Mouse (Mus musculus) thymus, postnatal 14 days (tissue): Measurements from ENCODE around the gene Rab4b.

Experiments used
- DNase-seq: peaks from one replicate; pipeline ENCODE4 v3.0.0; 2021

The Rab4b gene

DNA sequence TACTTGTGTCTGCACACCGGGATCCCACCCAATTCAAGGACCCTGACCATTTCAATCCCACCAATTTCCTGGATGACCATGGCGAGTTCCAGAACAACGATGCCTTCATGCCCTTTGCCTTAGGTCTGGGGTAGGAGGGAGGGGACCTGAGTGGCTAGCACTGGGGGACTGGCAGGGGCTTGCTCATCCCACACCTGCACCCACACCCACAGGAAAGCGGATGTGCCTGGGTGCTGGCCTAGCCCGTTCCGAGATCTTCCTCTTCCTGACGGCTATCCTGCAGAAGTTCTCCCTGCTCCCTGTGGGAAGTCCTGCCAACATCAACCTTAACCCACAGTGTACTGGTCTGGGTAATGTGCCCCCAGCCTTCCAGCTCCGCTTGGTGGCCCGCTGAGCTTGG lies 20.5 kb downstream of the Rab4b start:
- no peak for DNase-seq

DNA sequence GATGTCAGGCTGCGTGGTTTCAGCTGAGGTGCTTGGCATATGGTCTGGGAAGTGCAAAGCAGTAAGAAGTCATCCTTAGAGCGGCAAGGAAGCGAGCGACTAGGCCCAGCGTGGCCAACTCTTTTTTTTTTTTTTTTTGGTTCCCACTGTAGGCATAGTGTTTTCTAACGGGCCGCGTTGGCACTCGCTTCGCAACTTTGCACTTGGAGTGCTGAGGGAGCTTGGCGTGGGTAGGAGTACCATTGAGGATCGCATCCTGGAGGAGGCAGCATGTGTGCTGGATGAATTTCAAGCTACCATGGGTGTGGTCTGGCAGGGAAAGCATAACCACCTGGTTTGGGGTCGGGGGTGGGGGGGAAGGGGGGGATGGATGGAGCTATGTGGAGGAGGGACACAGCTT lies 22.7 kb downstream of the Rab4b start:
- DNase-seq, result no peak

DNA sequence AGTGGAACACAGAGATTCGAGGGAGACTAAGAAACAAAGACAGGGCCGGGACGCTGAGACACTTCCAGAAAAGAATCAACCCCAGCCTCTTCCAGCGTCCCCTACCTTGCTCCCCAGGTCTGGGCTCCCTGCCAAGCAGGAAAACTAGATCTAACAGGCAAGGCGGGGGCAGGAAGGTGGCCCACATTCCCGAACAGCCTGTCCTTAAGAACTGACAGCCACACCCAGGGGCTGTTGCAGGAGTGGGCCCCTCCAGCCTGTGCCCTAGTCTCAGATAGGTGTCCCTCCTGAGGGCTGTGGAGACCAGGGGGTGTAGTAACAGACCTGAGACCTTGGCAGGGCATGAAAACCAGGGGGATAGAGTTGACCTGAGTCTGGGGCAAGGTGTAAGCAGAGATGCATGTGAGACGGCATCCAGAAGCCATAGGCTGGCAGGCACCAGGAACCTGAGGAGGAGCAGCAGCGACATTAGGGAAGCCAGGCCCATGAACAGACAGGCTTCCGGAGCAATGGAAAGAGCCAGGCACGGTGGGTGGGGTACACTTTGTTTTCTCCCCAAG lies 25.4 kb downstream of the Rab4b start, which contains the start of gene Cyp2t4:
Gene Cyp2t4 (plus strand): TSS at position 510 of the 560 bp plus-strand sequence.
- DNase-seq, result no peak

DNA sequence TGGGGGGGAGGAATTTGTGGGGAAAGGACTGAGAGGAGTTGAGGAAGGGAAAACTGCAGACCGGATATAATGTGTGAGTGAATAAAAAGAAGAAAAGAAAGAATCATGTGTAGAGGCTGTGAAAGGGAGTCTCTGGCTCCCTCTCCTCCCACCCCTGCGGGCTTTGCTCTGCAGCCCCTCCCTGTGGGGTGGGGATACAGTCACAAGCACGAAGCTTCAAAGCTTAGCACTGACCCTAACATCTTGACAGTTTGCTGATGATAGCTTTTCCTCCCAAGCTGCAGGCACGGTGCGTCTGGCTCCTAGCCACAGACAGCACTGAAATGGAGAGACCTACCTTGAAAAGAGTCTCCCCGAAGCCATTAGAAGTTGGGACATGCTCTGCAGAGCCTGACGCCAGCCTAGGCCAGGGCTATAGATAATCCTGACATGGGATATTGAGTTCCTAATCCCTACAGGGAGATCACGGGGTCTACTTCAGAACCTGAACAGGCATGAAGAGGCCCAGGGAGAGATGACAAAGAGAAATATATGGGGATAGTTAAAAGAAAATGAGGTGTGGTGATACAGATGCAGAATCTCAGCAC lies 42.2 kb downstream of the Rab4b start:
- no peak for DNase-seq

DNA sequence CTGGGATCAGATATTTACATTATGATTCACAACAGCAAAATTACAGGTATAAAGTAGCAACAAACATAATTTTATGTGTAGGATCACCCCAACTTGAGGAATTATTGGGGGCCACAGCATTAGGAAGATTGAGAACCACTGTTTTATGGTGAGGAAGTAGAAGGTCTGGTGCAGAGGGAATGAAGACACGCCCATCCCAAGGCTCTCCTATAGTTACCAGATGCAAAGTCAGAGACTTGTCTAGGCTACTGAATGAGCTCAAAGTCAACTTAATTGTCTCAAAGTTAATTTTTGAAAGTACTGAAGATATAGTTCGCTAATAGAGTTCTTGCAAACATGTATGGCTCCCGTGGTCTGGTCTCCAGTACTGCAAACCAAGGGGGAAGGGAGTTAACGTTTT lies 44.9 kb downstream of the Rab4b start:
- DNase-seq, result no peak

DNA sequence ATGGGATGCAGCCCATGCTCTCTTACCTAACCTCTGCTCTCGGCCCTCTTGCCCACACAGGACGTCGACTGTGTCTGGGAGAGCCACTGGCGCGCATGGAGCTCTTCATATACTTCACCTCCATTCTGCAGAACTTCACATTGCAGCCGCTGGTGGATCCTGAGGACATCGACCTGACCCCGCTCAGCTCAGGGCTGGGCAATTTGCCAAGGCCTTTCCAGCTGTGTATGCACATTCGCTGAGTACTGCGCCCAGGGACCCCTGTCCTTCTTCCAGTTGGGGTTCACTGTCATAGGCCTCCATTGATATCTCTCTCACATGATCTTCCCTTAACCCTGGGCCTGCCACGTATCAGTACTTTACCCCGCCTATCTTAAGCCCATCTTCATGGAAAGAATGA lies 45.5 kb downstream of the Rab4b start:
- DNase-seq, result no peak

DNA sequence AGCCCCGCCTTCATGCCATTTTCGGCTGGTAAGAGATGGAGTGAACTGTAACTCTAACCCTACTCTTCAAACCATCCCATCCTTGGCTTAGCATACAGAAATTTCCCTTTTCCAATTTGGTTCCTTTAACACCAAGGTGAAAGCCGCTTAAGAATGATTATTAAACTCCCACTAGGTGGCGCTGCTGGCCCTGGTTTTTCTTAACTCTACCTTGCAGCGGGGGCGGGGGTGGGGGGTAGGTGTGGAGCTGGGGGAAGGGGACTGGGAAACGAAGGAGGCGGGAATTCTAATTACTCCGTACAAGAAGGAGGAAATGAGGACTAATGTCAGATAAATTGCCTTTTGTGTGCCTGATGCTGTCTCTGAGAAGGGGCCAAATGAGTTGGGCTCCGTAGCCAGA lies 46.1 kb downstream of the Rab4b start:
- DNase-seq, result peak; percentile 40

DNA sequence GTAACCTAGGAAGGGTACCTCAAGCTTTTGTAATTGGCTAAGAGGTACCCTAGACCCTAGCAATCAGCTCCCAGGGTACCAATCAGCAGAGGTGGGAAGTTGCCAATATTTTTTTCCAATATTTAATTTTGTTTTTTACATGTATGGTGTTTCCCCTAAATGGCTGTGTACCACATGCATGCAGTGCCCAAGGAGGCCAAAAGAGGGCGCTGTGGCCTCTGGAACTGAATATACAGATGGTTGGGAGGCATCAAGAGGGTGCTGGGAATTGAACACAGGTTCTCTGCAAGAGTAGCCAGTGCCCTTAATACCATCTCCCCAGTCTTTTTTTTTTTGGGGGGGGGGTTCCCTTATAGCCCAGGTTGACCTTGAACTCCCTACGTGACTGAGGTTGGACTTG lies 47.3 kb downstream of the Rab4b start:
- DNase-seq, result no peak

DNA sequence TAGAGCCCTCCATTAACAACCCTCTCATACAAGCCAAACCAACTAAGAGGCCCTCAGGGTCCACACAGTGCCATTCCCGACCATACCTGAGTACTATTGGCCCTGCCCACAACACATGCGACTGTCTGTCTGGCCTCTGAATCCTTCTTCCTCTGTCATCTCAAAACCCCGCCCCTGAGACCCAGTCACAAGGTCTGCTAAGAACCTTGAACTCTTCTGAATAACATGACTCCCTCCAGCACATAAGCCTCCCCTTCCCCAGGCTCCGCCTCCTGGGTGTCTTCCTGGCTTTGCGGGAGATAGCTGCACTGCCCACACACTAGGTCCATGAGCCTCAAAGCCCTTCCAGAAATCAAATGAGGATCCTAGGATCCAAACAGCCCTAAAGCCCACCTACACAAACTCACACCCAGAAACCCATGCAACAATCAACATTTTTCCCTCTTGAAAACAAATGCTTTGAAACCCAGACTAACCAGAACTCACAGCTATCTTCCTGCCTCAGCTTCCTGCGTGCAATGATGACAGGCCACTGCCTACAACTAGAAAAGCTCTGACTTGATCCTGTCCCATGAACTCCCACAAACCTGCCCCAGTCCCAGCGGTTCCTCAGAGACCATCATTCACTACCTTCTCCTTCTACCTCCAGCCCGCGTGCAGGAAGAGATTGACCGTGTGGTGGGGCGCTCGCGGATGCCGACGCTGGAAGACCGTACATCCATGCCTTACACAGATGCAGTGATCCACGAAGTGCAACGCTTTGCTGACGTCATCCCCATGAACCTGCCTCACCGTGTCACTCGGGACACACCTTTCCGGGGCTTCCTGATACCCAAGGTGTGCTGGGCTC lies 48.0 kb downstream of the Rab4b start:
- no peak for DNase-seq

DNA sequence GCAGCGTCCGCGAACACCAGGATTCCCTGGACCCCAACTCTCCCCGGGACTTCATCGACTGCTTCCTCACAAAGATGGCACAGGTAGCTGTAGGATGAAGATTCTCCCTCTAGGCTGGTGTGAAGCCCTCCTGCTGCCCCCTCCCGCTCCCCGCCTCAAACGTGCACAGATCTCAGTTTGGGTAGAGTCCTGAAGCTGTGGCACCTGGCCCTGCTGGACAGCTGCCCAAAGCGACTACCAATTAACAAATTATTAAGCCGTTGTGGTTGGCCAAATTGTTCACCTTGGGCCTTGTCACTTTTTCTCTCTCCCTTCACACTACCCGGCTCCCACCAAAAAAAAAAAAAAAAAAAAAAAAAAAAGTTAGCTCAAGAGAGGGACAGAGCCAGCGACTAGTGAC lies 48.9 kb downstream of the Rab4b start:
- no peak for DNase-seq

DNA sequence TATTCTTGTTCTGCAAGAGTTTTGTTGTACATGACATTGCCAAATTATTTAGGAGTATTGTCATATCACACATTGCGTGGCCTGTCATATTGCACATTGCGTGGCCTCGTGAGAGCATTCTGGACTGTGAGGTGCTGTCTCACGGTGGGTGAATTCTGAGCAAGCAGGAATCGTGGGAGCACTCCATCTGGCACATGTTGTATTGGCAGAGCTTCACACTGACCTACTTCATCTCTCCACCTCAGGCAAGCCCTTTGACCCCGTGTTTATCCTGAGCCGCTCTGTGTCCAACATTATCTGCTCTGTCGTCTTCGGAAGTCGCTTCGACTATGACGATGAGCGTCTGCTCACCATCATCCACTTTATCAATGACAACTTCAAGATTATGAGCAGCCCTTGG lies 49.8 kb downstream of the Rab4b start:
- no peak for DNase-seq

DNA sequence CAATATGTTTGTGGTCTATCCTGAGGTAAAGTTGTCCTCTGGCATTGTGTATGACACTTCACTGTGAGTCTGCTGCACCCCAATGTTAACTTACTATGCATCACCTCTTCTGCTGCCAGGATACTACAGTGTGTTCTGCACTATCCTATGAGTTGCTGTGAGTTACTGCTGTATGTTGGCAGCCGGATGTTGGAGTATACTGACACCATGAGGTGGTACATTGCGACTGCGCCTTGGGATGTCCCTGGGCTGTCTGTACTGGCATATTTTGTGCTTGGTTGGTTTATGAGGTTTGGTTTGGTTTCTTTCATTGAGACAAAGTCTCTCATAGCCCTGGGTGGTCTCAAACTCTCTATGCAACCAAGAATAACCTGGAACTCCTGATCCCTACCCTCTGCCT lies 50.5 kb downstream of the Rab4b start:
- DNase-seq, result peak; percentile 20

DNA sequence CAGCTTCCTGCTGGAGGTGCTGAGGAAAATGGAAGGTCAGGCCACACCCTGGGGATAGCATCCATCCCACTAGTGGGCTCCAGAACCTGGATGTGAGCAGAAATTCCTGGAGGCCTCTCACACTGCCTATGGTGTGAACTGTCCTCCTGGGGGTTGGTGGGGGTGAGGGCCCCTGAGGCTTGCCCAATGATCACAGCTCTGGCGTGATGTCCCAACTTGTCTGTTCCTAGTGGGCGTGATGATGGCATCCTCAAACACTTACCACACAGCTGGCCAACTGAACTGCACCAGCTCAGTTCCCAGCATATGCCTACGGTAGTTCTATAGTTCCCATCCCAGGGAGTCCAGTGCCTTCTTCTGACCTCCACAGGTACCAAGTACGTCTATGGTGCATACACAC lies 53.7 kb downstream of the Rab4b start:
- DNase-seq, result no peak

DNA sequence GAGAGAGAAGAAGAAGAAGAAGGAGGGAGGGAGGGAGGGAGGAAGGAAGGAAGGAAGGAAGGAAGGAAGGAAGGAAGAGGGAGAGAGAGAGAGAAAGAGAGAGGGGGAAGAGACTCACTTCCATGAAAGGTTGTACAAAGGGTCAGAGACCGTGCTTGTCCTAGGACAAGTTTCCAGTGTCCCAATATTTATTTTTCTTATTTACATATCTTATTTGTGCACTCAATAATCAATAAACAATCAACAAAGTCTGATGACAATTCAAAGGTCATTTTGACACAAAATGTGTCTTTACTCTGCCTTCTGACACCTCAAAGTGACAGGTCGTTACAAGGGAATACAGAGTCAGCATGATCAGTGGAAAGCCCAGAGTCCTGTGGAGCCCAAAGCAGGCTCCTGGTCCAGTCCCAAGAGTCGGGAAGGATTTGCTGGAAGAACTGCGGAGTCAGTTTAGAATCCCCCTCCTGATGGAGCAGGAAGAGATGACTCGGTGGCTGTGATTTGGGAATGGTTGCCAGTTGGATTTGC lies 54.3 kb downstream of the Rab4b start:
- DNase-seq, result no peak

DNA sequence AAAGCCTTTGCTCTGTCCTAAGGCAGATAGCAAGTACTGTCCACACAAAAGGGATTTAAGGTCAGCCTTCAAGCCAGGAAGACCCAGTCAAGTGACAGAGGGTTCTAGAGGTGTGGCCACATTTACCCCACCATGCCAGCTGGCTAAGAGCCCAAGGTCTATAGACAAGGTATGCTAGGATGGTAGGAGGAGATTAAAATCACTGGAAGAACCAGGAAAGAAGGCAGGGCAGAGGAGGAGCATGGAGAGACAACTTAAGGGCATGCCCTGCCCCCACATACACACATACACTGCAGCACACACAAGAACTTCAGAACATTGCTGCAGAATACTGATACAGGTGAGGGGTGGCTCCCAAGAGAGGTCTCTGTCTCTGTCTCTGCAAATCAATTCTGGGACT lies 59.0 kb downstream of the Rab4b start, which contains the start of gene Cyp2f2:
Gene Cyp2f2 (plus strand): TSS at position 234 of the 400 bp plus-strand sequence.
- DNase-seq, result no peak
